Mouse (Mus musculus) liver, postnatal 0 days (tissue): ENCODE results near the gene Myl6b. TPM values are rescaled to one million over a fixed set of nuclear protein-coding genes. Genes with fewer than 3 reads are reported as not detected.

ENCODE experiments used
- ATAC-seq: fragments of 200-750 bp; cut with Nextera tagmentation; 2 replicates; pipeline ENCODE4 v1.8.0; 2017; ENCODE audit warnings: mild to moderate bottlenecking, moderate library complexity
- DNase-seq: peaks from one replicate; pipeline ENCODE4 v3.0.0-alpha.2; 2016
- H3K27ac ChIP-seq: fragments of 300-500 bp; sonication (generic); 2 replicates; pipeline ENCODE4 v1.5.1; 2014; ENCODE audit warnings: antibody characterized with exemption, moderate library complexity, mild to moderate bottlenecking, low read depth
- H3K27me3 ChIP-seq: fragments of 300-500 bp; sonication (generic); 2 replicates; pipeline ENCODE4 v1.6.1; 2014; ENCODE audit warnings: low read length, control low read depth, mixed read lengths; ENCODE audit not compliant: insufficient read depth
- H3K36me3 ChIP-seq: fragments of 300-500 bp; sonication (generic); replicated peaks from 2 replicates; pipeline ENCODE4 v1.6.1; 2014; ENCODE audit warnings: mild to moderate bottlenecking, control low read depth, low read length, moderate library complexity, mixed read lengths; ENCODE audit not compliant: insufficient read depth
- H3K4me1 ChIP-seq: fragments of 300-500 bp; sonication (generic); 2 replicates; pipeline ENCODE4 v1.6.1; 2014; ENCODE audit warnings: antibody characterized with exemption, mild to moderate bottlenecking, control low read depth; ENCODE audit not compliant: insufficient read depth
- H3K4me2 ChIP-seq: fragments of 300-500 bp; sonication (generic); 2 replicates; pipeline ENCODE4 v1.6.1; 2014; ENCODE audit warnings: low read depth, mild to moderate bottlenecking, low read length, moderate library complexity, mixed read lengths
- H3K4me3 ChIP-seq: fragments of 300-500 bp; sonication (generic); 2 replicates; pipeline ENCODE4 v1.5.1; 2014; ENCODE audit warnings: low read depth, low read length
- H3K9ac ChIP-seq: fragments of 300-500 bp; sonication (generic); replicated peaks from 2 replicates; pipeline ENCODE4 v1.6.1; 2014; ENCODE audit warnings: mild to moderate bottlenecking, moderate library complexity
- H3K9me3 ChIP-seq: fragments of 300-500 bp; sonication (generic); 2 replicates; pipeline ENCODE4 v1.6.1; 2016; ENCODE audit warnings: mild to moderate bottlenecking, control low read depth, low read length, mixed read lengths
- CTCF ChIP-seq: sonication (generic); IDR thresholded peaks from 2 replicates; pipeline ENCODE4 v1.5.1; 2016; ENCODE audit warnings: antibody characterized with exemption, low read depth
- EP300 ChIP-seq: IDR thresholded peaks from 2 replicates; pipeline ENCODE4 v1.6.1; 2016; ENCODE audit warnings: antibody characterized with exemption, low read depth, mild to moderate bottlenecking
- WGBS: fragments of 180-500 bp; shearing (Covaris S2); extraction: QIAGEN DNeasy Blood & Tissue Kit; methylation state at CpG from one replicate; pipeline ENCODE4 v1.1.7; 2014; ENCODE audit not compliant: insufficient replicate concordance; 5-methylcytosine and 5-hydroxymethylcytosine counted together
- polyA plus RNA-seq: library from polyadenylated mRNA; unstranded; fragments of >200 nt; fragmentation: Nextera tagmentation; extraction: Ambion mirVana; gene quantifications from 2 replicates; pipeline ENCODE4 v1.2.1, GENCODE M21; 2015

Gene Myl6b
- polyA plus RNA-seq, 1 experiment from 2014 or later: 1.5 TPM

DNA sequence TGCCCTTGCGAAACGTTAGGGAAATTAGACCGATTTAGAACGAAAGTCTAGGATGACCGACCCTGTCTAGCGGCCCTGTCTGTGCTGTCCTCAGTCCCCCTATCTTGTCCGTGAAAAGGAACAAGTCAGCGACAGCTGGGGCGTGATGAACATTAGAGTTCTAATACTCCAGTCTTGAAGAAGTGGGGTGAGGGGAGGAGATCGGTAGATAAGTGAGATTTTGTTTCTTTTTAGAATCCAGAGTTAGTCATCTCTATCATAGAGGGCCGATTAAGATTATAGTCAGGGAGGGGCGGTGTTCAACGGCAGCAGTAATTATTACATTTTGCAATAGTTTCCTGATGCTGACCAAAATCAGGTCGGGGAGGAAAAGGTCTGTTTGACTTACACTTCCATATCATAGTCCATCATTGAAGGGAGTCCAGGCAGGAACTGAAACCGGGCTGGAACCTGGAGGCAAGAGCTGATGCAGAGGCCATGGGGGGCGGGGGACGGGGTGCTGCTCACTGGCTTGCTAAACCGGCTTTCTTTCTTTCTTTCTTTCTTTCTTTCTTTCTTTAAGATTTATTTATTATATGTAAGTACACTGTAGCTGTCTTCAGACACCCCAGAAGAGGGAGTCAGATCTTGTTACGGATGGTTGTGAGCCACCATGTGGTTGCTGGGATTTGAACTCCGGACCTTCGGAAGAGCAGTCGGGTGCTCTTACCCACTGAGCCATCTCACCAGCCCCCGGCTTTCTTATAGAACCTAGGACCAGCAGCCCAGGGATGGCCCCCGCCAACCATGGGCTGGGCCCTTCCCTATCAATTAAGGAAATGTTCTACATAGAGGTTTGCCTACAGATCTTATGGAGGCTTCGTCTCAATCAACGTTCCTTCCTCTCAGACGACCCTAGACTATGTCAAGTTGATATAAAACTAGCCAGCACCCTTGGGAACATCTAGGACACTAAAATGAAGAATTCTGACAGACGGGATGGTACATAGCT lies 28.2 kb upstream of the Myl6b start:
- Histone ChIP-seq H3K4me3 (peak overlapping the region; percentile 90), H3K4me1 (peaks cover 14% of the 10 kb centered on the region), H3K36me3 (peaks cover 11% of the 10 kb centered on the region; the same call in 1 of the 2 replicates), H3K27ac (peak overlapping the region; percentile 36), H3K27me3 (no peaks in the 10 kb centered on the region), H3K4me2 (peak overlapping the region; percentile 100), H3K9me3 (no peaks in the 10 kb centered on the region), H3K9ac (peak overlapping the region; percentile 93)
- WGBS: 22% methylated on average over 28 of the region's 28 CpGs
- DNase-seq (no peak), ATAC-seq (peak; percentile 18; the same call in 1 of the 2 replicates)
- TF ChIP-seq EP300: no peak
- TF ChIP-seq CTCF: no peak

- Histone ChIP-seq H3K36me3 (peaks cover 20% of the 10 kb centered on the region), H3K4me1 (peaks cover 14% of the 10 kb centered on the region), H3K27me3 (no peaks in the 10 kb centered on the region), H3K4me2 (peak within 1 kb of the TSS; percentile 100), H3K27ac (peak within 1 kb of the TSS; percentile 93), H3K9me3 (no peaks in the 10 kb centered on the region), H3K9ac (peak within 1 kb of the TSS; percentile 93), H3K4me3 (peak within 1 kb of the TSS; percentile 90)
- peak; percentile 97 for ATAC-seq
- WGBS: 0% methylated on average over 31 of the region's 37 CpGs
- TF ChIP-seq EP300: peak; percentile 79
- TF ChIP-seq CTCF: peak; percentile 64
- DNase-seq: peak; percentile 93
These were observed 27.3 kb upstream of the Myl6b start, which contains the start of gene Esyt1 for GRCm38 (mm10) chr10:128525671-128526308. TSS of gene Esyt1 (minus strand) at chr10:128525871.

DNA sequence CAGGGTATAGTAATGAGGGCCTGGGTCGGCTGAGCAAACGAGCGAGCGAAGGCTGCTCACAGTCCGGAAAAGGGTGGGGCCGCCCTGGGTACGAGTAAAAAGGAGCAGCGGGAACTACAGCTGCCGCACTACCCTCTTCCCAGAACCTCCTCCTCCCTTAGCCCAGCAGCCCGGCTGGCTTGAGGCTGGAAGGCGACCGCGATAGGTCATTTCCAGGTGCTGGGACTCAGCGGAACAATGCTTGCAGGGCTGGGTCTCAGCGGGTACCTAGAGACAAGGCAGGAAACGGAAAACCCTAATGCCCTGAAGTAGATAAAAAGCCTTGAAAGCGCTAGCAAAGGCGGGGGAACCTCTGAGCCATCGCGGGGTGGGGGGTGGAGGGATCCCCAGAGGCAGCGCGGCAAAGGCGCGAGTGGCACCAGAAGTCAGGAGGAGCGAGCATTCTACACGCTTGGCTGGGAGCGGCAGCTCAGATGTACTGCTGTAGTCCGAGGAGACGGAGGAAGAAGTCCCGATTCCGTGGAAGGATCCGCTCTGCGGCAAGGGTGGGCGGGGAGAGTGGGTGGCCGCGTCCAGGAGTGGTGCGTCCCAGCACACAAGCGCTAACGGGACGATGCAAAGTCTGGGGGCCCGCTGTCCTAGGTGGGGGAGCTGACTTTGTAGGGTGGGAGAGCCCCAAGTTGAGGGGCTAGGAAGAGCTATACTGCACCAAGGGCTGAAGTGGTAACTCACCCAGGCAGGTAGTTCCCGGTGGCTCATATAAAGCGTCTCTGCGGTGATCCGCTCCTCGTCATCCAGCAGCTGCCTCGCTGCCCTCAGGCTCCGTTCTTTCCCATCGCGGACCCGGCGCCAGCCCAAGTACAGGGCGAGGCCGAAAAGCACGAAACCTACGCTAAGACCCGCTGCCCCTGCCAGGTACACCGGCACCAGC lies 26.5 kb upstream of the Myl6b start:
- H3K36me3 ChIP-seq: peaks cover 27% of the 10 kb centered on the region
- H3K9ac ChIP-seq: peak overlapping the region; percentile 93
- TF ChIP-seq CTCF (no peak), EP300 (no peak)
- peak overlapping the region; percentile 90 for H3K4me3 ChIP-seq
- DNase-seq: peak; percentile 70
- WGBS: under 1% methylated on average over 58 of the region's 58 CpGs
- peaks cover 14% of the 10 kb centered on the region for H3K4me1 ChIP-seq
- peak; percentile 43 for ATAC-seq
- H3K27ac ChIP-seq: peak overlapping the region; percentile 93
- H3K9me3 ChIP-seq: no peaks in the 10 kb centered on the region
- H3K27me3 ChIP-seq: no peaks in the 10 kb centered on the region
- peak overlapping the region; percentile 100 for H3K4me2 ChIP-seq

DNA sequence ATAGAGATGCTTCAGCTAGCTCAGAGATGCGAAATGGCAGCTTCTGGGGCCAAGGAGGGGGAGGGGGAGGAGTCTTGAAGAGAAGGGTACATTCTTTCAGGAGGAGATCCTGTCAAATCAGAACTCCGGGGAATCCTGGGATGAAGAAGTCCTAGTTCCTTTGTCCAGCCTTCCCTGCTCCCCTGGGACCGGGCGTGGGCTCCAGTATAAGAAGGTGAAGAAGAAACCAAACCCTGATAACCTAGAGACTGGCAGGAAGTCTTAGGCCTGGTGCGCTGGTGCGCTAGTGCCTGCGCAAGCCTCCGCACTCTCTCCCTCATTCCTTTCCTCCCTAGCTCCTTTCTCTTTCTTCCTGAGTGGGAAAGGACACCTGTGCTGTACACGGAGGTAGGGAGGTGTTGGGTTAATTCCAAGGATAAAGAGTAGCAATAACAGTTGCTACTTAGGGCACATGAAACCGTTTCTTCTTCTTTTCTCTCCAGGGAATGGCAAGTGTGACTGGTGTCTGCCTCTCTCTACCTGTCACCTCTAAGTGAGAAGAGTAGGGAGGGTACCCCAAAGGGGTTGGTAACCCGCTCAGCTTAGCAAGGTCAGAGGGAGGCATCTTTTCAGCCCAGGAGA lies 25.7 kb upstream of the Myl6b start:
- ATAC-seq: no peak
- Histone ChIP-seq H3K9me3 (no peaks in the 10 kb centered on the region), H3K4me2 (peak overlapping the region; percentile 100), H3K9ac (peak overlapping the region; percentile 93), H3K36me3 (peaks cover 30% of the 10 kb centered on the region), H3K4me3 (peak overlapping the region; percentile 90), H3K27ac (peak overlapping the region; percentile 93; the same call in 1 of the 2 replicates), H3K27me3 (no peaks in the 10 kb centered on the region), H3K4me1 (peaks cover 14% of the 10 kb centered on the region)
- no peak for DNase-seq
- TF ChIP-seq EP300 (no peak), CTCF (no peak)
- 22% methylated on average over 11 of the region's 11 CpGs for whole genome bisulfite sequencing

- TF ChIP-seq EP300: no peak
- no peak for TF ChIP-seq CTCF
- no peaks in the 10 kb centered on the region for H3K9me3 ChIP-seq
- H3K4me1 ChIP-seq: peaks cover 14% of the 10 kb centered on the region
- H3K27ac ChIP-seq: no peak overlapping the region
- no peaks in the 10 kb centered on the region for H3K27me3 ChIP-seq
- no peak for DNase-seq
- H3K36me3 ChIP-seq: peaks cover 41% of the 10 kb centered on the region
- 77% methylated on average over 6 of the region's 6 CpGs for WGBS
- H3K9ac ChIP-seq: no peak overlapping the region
- H3K4me2 ChIP-seq: no peak overlapping the region
- H3K4me3 ChIP-seq: no peak overlapping the region
- ATAC-seq: no peak
These were observed 23.9 kb upstream of the Myl6b start for GRCm38 (mm10) chr10:128522351-128522750.
